Mouse (Mus musculus) urinary bladder, postnatal 25 days (tissue): ENCODE results near the gene Slc2a6.
A peak's percentile ranks its signal among the peaks of the same experiment; 100 is the strongest.

ENCODE experiments used
- DNase-seq: peaks from one replicate; pipeline ENCODE4 v3.0.0; 2022; ENCODE audit warnings: low spot score

Slc2a6 gene

GRCm38 (mm10) chr2:27027618-27028436 is at the start of gene Slc2a6:
Gene Slc2a6 (minus strand): TSS chr2:27027998.
- DNase-seq, result peak; percentile 76

- DNase-seq, result peak; percentile 31
Measured at GRCm38 (mm10) chr2:27075485-27075884, 47.7 kb upstream of the Slc2a6 start.

DNA sequence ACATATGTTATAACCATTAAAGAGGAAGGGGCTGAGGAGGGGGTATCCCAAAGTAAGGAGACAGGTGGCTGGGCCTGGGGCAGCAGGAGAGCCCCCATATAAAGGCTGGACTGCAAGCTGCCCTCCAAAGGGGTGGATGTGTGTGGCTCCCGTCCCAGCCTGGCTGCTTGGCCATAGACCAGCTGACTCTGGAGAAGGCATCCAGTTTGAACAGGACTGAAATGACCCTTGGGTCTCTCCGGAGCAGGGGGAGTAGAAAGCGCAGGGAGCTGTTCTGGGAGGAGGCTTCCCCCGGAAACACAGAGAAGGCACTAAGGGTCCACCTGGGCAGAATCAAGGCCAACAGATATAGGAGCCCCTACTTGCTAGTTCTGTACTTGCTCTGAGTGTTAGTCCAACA is 47.0 kb upstream of the Slc2a6 start:
- DNase-seq, result no peak

- no peak for DNase-seq
Measured at GRCm38 (mm10) chr2:27073407-27073806, 45.6 kb upstream of the Slc2a6 start.

GRCm38 (mm10) chr2:27071978-27072377 is 44.2 kb upstream of the Slc2a6 start, which contains the start of gene Mymk:
Gene Mymk (minus strand): TSS chr2:27072179.
- no peak for DNase-seq

DNA sequence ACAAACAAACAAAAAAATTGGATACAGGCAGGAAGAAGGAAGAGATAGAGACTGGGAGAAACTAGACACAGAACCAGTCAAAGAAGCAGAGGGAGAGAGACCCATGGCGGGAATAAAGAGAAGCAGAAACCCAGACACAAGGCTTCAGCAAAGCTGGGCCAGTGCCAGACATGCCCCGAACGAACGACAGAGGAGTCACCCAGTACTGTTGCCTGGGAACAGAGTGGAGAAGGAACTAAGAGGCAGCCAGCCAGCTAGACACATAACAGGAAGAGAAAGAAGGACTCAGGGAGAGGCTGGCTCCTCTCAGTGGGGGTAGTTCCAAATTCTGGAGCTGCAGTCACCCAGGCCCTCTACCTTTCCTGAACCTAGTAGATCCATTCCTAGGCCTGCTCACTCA is 43.3 kb upstream of the Slc2a6 start:
- DNase-seq, result peak; percentile 28

DNA sequence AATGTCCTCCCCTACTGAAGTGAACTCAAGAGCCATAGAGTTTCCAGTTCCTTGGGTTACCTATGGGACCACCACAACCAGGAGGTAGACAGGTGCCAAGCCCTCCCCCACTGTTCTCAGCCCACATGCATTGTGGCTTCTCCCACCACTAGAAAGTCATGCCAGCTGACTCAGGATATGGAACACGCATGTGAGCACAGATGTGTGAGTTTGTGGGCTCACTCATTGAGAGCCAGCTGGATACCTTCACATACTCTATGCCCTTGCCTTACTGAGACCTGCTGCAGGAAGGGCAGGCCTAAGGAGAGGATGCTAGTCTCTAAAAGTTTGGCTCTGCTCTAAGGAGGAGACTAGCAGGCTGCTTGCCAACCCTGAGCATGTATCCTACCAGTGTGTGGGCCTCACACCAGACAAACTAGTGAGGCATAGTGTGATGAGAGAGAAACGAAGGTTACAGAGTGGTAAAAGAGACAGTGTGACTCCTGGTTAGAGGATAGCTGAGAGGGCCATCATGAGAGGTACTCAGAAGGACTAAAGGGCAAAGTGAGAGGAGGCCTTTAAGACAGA is 42.5 kb upstream of the Slc2a6 start:
- DNase-seq, result no peak

GRCm38 (mm10) chr2:27069646-27070045 is 41.8 kb upstream of the Slc2a6 start:
- DNase-seq, result no peak

DNA sequence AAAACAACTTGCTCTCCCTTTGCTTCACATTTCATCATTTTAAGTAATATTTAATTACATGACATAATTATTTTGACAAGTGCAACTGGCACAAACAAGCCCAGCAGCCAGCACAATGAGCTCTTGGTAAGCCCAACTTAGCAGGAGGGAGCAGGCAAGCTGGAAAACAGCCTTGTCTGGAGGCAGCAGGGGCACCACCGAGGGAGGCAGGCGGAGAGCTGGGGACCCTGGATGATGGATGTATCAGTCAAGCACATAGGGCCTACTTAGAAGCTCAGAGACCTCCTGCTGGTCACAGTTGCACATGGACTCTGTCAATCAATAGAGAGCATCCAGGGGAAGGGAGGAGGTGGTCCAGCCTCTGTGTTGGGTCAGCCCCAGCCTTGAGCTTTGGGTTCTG is 40.2 kb upstream of the Slc2a6 start:
- no peak for DNase-seq

- DNase-seq, result no peak
Measured at GRCm38 (mm10) chr2:27067124-27067523, 39.3 kb upstream of the Slc2a6 start.

DNA sequence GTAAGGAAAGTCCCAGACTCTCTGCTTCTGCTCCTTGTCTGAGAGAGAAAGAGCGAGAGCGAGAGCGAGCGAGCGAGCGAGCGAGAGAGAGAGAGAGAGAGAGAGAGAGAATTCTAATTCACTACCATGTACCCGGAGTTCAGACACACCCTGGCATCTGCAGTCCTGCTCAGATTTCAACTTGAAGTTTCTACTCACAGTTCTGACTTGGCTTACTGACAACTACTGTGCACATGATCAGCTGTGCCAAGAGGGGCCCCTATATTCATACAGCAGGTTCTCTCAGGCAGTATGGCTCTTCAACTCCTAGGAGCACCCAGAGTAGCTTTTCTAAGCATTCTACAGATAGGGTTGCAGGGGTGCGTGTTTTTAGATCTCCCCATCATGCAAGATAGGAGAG is 31.4 kb upstream of the Slc2a6 start:
- no peak for DNase-seq

DNA sequence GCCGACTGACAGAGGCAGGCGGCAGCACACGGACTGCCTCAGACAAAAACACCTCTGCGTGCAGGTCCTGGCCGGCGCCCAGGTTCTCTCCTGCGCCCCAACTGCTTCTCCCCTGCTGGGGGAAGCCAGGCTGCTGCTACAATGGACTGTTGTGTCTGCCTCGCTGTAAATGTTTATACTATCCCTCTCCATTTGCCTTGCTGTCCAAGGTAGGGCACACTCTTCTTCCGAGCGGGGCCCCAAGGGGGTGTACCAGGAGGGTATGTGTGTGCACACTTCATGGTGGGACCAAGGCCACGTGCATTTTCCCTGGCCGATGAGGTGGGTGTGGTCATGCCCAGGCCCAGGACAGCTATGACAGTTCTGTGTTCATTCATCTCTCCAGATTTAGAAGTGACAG is 31.0 kb upstream of the Slc2a6 start:
- DNase-seq, result no peak

DNA sequence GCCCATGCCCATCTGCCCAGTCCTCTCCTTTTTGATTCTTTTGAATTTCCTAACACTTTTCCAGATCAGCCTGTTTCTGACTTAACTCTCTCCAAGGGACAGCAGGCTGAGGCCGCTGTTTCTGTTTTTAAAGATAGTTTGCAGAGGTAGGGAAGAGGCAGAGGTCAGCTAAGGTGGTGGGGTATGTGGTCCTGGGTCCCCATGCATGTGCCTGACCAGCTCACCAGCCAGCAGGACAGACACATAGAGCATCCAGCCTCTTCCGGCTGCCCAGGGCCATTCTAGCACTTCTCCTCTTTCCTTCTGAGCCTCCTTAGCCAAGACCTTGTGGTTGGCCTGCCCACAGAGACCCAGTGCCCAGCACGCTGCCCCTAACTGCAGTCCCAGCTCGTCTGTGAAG is 30.5 kb upstream of the Slc2a6 start:
- DNase-seq, result no peak

GRCm38 (mm10) chr2:27049408-27049807 is 21.6 kb upstream of the Slc2a6 start:
- DNase-seq, result no peak

GRCm38 (mm10) chr2:27045979-27046770 is 18.4 kb upstream of the Slc2a6 start:
- peak; percentile 39 for DNase-seq

DNA sequence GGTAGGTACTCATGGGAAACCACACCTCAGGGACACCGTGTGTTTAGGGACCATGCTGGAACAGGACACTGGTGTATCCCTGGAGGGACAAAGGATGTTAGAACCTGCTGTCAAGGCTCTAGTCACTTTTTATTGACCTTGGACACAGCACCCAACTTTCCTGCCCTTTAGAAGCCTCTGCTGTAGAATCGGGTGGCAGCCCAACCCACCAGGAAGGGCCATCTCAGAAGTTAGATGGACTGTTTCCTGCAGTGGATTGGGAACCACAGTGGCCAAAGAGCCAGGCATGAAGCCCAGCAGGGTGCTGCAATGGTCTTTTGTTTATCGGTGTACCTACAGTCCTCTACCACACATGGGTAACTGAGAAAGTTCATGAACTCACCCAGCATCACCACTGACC is 16.8 kb upstream of the Slc2a6 start:
- no peak for DNase-seq

- no peak for DNase-seq
Measured at GRCm38 (mm10) chr2:27044166-27044565, 16.4 kb upstream of the Slc2a6 start.

GRCm38 (mm10) chr2:27043461-27043860 is 15.7 kb upstream of the Slc2a6 start:
- DNase-seq, result peak; percentile 73

- no peak for DNase-seq
Measured at GRCm38 (mm10) chr2:27042131-27042844, 14.5 kb upstream of the Slc2a6 start.

DNA sequence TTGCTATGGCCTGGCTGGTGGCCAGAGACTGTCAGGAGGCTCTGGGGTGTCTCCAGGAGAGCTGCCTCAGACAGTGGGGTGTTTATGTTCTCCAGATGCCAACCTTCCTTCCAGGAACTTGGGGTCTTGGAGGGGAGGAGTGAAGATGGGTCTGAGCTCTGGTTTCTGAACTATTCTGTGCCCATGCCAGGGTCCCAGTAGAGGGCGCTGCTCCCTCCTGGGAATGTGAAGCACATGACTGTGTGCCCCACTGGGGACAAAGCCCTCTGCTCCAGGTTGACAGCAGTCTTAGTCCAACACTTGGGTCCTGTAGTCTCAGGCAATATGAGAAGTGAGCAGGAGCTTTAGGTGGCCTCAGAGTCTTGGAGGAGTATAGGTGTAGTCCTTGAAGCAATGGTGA is 11.5 kb upstream of the Slc2a6 start:
- DNase-seq, result no peak

DNA sequence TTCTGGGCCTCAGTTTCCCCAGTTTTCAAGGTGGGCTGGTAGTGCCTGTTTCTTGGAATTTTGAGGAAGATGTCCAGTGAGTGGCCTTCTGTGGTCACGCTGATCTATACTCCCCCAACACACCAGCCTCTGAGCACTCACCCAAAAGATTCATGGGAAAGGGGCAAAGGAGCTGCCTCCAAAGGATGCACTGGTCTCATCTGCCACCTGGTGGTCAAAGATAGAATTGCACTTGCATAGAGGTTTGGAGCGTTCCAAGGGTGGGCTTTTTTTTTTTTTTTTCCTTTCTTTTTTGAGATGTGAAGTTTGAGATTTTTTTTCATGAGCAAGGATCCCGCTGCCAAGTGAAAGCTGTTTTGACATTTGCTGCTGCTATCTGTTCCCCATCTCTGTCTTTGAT is 10.8 kb upstream of the Slc2a6 start:
- peak; percentile 71 for DNase-seq

- DNase-seq, result no peak
Measured at GRCm38 (mm10) chr2:27037008-27037407, 9.2 kb upstream of the Slc2a6 start.
